Mouse (Mus musculus): ENCODE measurements around the gene Traip.

Gene Traip

GRCm38 (mm10) chr9:107949922-107950235, at the start of gene Traip:
Traip (plus strand) TSS chr9:107950136.
- no peak for DNase-seq

- peak; percentile 74 for DNase-seq
Measured at GRCm38 (mm10) chr9:107900840-107901626, 48.9 kb upstream of the Traip start.

- DNase-seq = no peak
Measured at GRCm38 (mm10) chr9:107901627-107901914, 48.4 kb upstream of the Traip start.

GRCm38 (mm10) chr9:107904726-107905125, 45.2 kb upstream of the Traip start:
- DNase-seq = peak; percentile 92

- peak; percentile 79 for DNase-seq
Measured at GRCm38 (mm10) chr9:107906252-107906966, 43.5 kb upstream of the Traip start, which contains the start of gene Mst1r. Mst1r (plus strand) TSS chr9:107906873.

- no peak for DNase-seq
Measured at GRCm38 (mm10) chr9:107906967-107907800, 42.8 kb upstream of the Traip start.

GRCm38 (mm10) chr9:107907801-107908120, 42.2 kb upstream of the Traip start:
- peak; percentile 9 for DNase-seq

GRCm38 (mm10) chr9:107908410-107909158, 41.4 kb upstream of the Traip start:
- DNase-seq = peak; percentile 80

- DNase-seq = peak; percentile 26
Measured at GRCm38 (mm10) chr9:107910025-107910769, 39.7 kb upstream of the Traip start.

- DNase-seq = no peak
Measured at GRCm38 (mm10) chr9:107914764-107915420, 35.0 kb upstream of the Traip start.

GRCm38 (mm10) chr9:107917895-107918608, 31.9 kb upstream of the Traip start:
- no peak for DNase-seq

GRCm38 (mm10) chr9:107918884-107919283, 31.1 kb upstream of the Traip start:
- DNase-seq = no peak

GRCm38 (mm10) chr9:107919441-107919840, 30.5 kb upstream of the Traip start:
- no peak for DNase-seq

- DNase-seq = peak; percentile 66
Measured at GRCm38 (mm10) chr9:107923021-107923420, 26.9 kb upstream of the Traip start.

- peak; percentile 30 for DNase-seq
Measured at GRCm38 (mm10) chr9:107923956-107924355, 26.0 kb upstream of the Traip start.

GRCm38 (mm10) chr9:107925251-107925650, 24.7 kb upstream of the Traip start:
- DNase-seq = no peak

- no peak for DNase-seq
Measured at GRCm38 (mm10) chr9:107926920-107927420, 23.0 kb upstream of the Traip start.

- no peak for DNase-seq
Measured at GRCm38 (mm10) chr9:107927749-107928148, 22.2 kb upstream of the Traip start.

GRCm38 (mm10) chr9:107928169-107928568, 21.8 kb upstream of the Traip start, which contains the start of gene Actl11:
Actl11 (plus strand) TSS chr9:107928469.
- no peak for DNase-seq

- DNase-seq = no peak
Measured at GRCm38 (mm10) chr9:107932221-107932620, 17.7 kb upstream of the Traip start.

- no peak for DNase-seq
Measured at GRCm38 (mm10) chr9:107934146-107934545, 15.8 kb upstream of the Traip start.
